Mouse (Mus musculus): ENCODE data around the gene Kcnk5.

Kcnk5 gene

GRCm38 (mm10) chr14:20113964-20114363, 67.6 kb downstream of the Kcnk5 start:
- DNase-seq (ENCODE audit: low spot score): peak; percentile 84

GRCm38 (mm10) chr14:20113189-20113961, 68.2 kb downstream of the Kcnk5 start:
- no peak for DNase-seq (ENCODE audit: low spot score)

GRCm38 (mm10) chr14:20112218-20112617, 69.4 kb downstream of the Kcnk5 start:
- DNase-seq (ENCODE audit: low spot score): no peak

- no peak for DNase-seq (ENCODE audit: low spot score)
Observed at GRCm38 (mm10) chr14:20110945-20111344, 70.7 kb downstream of the Kcnk5 start.

DNA sequence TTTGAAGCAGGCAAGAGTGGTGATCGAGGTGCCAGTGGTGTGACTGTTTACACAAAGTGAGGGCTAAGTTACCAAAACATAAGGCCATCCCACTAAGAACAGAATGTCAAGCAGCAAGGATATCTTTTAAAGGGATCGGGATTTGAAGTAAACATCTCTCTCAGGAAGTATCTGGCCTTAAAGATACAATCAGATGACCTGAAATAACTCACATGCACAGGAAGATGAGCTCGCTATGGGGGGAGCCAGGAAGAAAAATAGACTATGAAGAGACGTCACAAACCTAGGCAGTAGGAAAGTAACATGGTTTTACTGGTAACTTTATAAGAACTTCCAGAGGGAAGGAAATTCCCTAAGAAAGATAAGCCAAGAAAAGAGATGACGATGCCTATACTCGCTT, 75.3 kb downstream of the Kcnk5 start:
- DNase-seq (ENCODE audit: low spot score): no peak

DNA sequence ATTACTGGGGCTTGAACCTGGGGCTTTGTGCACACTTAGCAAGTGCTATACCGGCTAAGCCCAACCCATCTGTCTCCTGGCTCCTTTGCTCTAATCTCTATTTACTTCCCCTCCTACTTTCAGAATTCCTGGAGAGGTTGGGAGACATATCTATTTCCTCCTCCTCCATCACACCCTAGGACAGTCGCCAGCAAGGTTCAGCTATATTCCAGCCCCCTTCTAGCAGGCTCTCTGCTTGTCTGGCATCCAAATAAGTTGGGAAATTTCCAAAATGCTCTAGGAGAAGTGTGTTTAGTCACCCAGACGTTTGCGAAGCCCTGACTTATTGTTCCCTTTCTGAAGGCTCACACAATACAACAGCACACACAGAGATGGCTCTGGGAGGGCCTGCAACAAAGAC, 78.4 kb downstream of the Kcnk5 start:
- DNase-seq (ENCODE audit: low spot score): no peak

- DNase-seq (ENCODE audit: low spot score): no peak
Observed at GRCm38 (mm10) chr14:20098061-20098460, 83.5 kb downstream of the Kcnk5 start.

- DNase-seq (ENCODE audit: low spot score): no peak
Observed at GRCm38 (mm10) chr14:20094942-20095341, 86.7 kb downstream of the Kcnk5 start.

- peak; percentile 62 for DNase-seq (ENCODE audit: low spot score)
Observed at GRCm38 (mm10) chr14:20093493-20093892, 88.1 kb downstream of the Kcnk5 start.
